Mouse (Mus musculus) heart, postnatal 0 days (tissue): ENCODE measurements around the gene Vcl.

Experiments used
- CTCF ChIP-seq: IDR thresholded peaks from 2 replicates; pipeline ENCODE4 v1.5.1; 2016; ENCODE audit warnings: antibody characterized with exemption, control low read depth, low read depth
- EP300 ChIP-seq: IDR thresholded peaks from 2 replicates; pipeline ENCODE4 v1.6.1; 2016; ENCODE audit warnings: antibody characterized with exemption, low read depth

- TF ChIP-seq CTCF (no peak), EP300 (no peak)
Measured at GRCm38 (mm10) chr14:21034791-21035190, 105.6 kb downstream of the Vcl start.
